Mouse (Mus musculus) left cerebral cortex, adult 2 months (tissue): ENCODE data around the gene Rbfox1. TPM values are rescaled to one million over a fixed set of nuclear protein-coding genes. Genes with fewer than 3 reads are reported as not detected.
A peak's percentile ranks its signal among the peaks of the same experiment; 100 is the strongest.

Source experiments
- DNase-seq, 2 experiments: peaks; one replicate each; pipeline ENCODE4 v3.0.0; 2021 to 2022; ENCODE audit warnings: low spot score in 2 of 2, mixed read lengths in 1 of 2; ENCODE audit errors: extremely low spot score in 1 of 2
- H3K27ac ChIP-seq: fragments of 200-600 bp; 2 replicates; pipeline ENCODE4 v1.8.1; 2022
- H3K4me3 ChIP-seq: fragments of 200-600 bp; 2 replicates; pipeline ENCODE4 v1.8.1; 2022
- CTCF ChIP-seq: fragments of 200-600 bp; IDR thresholded peaks from 2 replicates; pipeline ENCODE4 v1.8.1; 2022; ENCODE audit warnings: antibody characterized with exemption, mild to moderate bottlenecking, moderate library complexity
- intact Hi-C: fragments of 180-260 bp; cut with DNase I; formaldehyde crosslinking; loops from one replicate; pipeline ENCODE4 v1.15.1; 2025
- total RNA-seq, 2 experiments: library from RNA; stranded (reverse); gene quantifications; 2 replicates each; pipeline ENCODE4 v1.2.3; 2021

Rbfox1 gene
- total RNA-seq, 2 experiments from 2014 or later: 330 to 336 TPM

GRCm38 (mm10) chr16:6997834-6998233 is 1112.7 kb downstream of the Rbfox1 start:
- no peak for DNase-seq
- no peak for TF ChIP-seq CTCF
- intact Hi-C loops: no loop called here
- Histone ChIP-seq H3K4me3 (no peak overlapping the region), H3K27ac (no peak overlapping the region)

GRCm38 (mm10) chr16:7004565-7004964 is 1119.4 kb downstream of the Rbfox1 start:
- no peak overlapping the region for H3K27ac ChIP-seq
- no peak overlapping the region for H3K4me3 ChIP-seq
- intact Hi-C loops: no loop called here
- no peak for TF ChIP-seq CTCF
- DNase-seq: no peak

- Histone ChIP-seq H3K4me3 (no peak overlapping the region), H3K27ac (no peak overlapping the region)
- DNase-seq: peak; percentile 24 to 57
- TF ChIP-seq CTCF: peak; percentile 61
- intact Hi-C loops: no loop called here
These were observed 1120.3 kb downstream of the Rbfox1 start for GRCm38 (mm10) chr16:7005478-7005877.

GRCm38 (mm10) chr16:7017310-7017709 is 1132.2 kb downstream of the Rbfox1 start:
- intact Hi-C loops: no loop called here

GRCm38 (mm10) chr16:7034231-7034630 is 1149.1 kb downstream of the Rbfox1 start:
- no peak for TF ChIP-seq CTCF
- Histone ChIP-seq H3K4me3 (no peak overlapping the region), H3K27ac (no peak overlapping the region)
- DNase-seq: no peak
- intact Hi-C loops: loop anchor here (10.0 kb wide), 1 partner anchor 971 kb away; no protein-coding TSS in a partner anchor

More at GRCm38 (mm10) chr16:7017310-7017709, 1132.2 kb downstream of the Rbfox1 start:
- no peak for DNase-seq
- no peak for TF ChIP-seq CTCF
- Histone ChIP-seq H3K4me3 (no peak overlapping the region), H3K27ac (no peak overlapping the region)

GRCm38 (mm10) chr16:7036566-7036965 is 1151.4 kb downstream of the Rbfox1 start:
- H3K27ac ChIP-seq: no peak overlapping the region
- no peak overlapping the region for H3K4me3 ChIP-seq
- no peak; the same call in 1 of the 2 replicates for TF ChIP-seq CTCF
- intact Hi-C loops: loop anchor here (5.0 to 10.0 kb wide), 3 partner anchors 89 to 968 kb away; no protein-coding TSS in a partner anchor
- DNase-seq: no peak

GRCm38 (mm10) chr16:7036988-7037387 is 1151.8 kb downstream of the Rbfox1 start:
- intact Hi-C loops: loop anchor here (5.0 to 10.0 kb wide), 3 partner anchors 90 to 968 kb away; no protein-coding TSS in a partner anchor
- H3K27ac ChIP-seq: no peak overlapping the region
- TF ChIP-seq CTCF: no peak
- no peak for DNase-seq
- H3K4me3 ChIP-seq: no peak overlapping the region

GRCm38 (mm10) chr16:7038639-7039260 is 1153.6 kb downstream of the Rbfox1 start:
- H3K27ac ChIP-seq: peak overlapping the region; percentile 51; the same call in 1 of the 2 replicates
- intact Hi-C loops: loop anchor here (5.0 to 10.0 kb wide), 3 partner anchors 91 to 966 kb away; no protein-coding TSS in a partner anchor
- H3K4me3 ChIP-seq: peak overlapping the region; percentile 41
- no peak for TF ChIP-seq CTCF
- no peak for DNase-seq

GRCm38 (mm10) chr16:7039404-7040367 is 1154.5 kb downstream of the Rbfox1 start:
- TF ChIP-seq CTCF: no peak
- intact Hi-C loops: loop anchor here (5.0 to 10.0 kb wide), 4 partner anchors 92 to 965 kb away; no protein-coding TSS in a partner anchor
- Histone ChIP-seq H3K4me3 (peak overlapping the region; percentile 55), H3K27ac (peak overlapping the region; percentile 67; the same call in 1 of the 2 replicates)
- peak in 1 of 2 experiments; percentile 32 for DNase-seq

- no peak for DNase-seq
- peak overlapping the region; percentile 9 for H3K4me3 ChIP-seq
- no peak overlapping the region for H3K27ac ChIP-seq
- intact Hi-C loops: loop anchor here (10.0 kb wide), 1 partner anchor 536 kb away; no protein-coding TSS in a partner anchor
- no peak for TF ChIP-seq CTCF
These were observed 1155.5 kb downstream of the Rbfox1 start for GRCm38 (mm10) chr16:7040691-7041090.

- intact Hi-C loops: loop anchor here (5.0 to 10.0 kb wide), 2 partner anchors 255 to 543 kb away; no protein-coding TSS in a partner anchor
- no peak for TF ChIP-seq CTCF
- no peak overlapping the region for H3K27ac ChIP-seq
These were observed 1162.3 kb downstream of the Rbfox1 start for GRCm38 (mm10) chr16:7047421-7047820.

More at GRCm38 (mm10) chr16:7047421-7047820, 1162.3 kb downstream of the Rbfox1 start:
- H3K4me3 ChIP-seq: no peak overlapping the region
- DNase-seq: no peak
